Mouse (Mus musculus) layer of hippocampus, postnatal 36 days (tissue): ENCODE measurements around the gene Slc13a2. TPM values are rescaled to one million over a fixed set of nuclear protein-coding genes. Genes with fewer than 3 reads are reported as not detected.
A peak's percentile ranks its signal among the peaks of the same experiment; 100 is the strongest.

Experiments
- DNase-seq, 2 experiments: peaks; one replicate each; pipeline ENCODE4 v3.0.0; 2022
- total RNA-seq, 2 experiments: library from RNA; stranded (reverse); gene quantifications; 2 replicates each; pipeline ENCODE4 v1.2.3; 2021

Gene Slc13a2
- total RNA-seq = not detected

DNA sequence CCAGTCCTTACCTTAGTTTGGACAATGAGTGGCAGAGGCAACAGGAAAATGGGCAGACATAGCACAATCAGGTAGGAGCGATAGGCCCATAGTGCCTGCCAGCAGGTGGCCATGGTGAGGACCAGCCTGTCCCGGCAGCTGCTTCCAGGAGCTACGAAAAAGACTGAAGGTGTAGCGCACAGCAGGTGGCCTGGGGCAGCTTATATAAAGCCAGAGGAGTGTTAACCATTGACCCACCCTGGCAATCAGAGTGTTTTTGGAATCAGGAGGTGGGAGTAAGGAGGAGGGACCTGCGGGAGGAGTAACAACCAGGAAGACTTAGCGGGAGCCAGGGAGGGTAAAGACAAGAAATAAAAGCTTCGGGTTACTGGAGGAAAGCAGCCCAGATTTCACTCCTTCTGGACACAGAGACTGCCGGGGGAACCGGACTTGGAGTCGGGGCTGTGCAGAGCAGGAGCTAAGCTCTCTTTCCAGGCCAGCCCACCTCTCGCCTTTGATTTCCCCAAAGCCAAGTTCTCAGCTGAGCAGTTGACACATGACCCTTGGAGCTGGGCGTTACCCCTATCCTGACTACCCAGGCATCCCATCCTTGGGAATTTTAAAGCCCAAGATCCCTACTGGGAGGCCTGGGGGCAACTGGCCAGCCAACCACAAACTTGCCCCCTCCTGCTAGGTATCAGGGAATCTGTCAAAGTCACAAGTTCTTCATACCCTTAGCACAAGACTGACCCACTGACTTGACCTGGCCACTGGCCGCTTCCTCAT is at the start of gene Slc13a2:
TSS of gene Slc13a2 (minus strand) at position 163 of the 765 bp plus-strand sequence.
- no peak for DNase-seq

DNA sequence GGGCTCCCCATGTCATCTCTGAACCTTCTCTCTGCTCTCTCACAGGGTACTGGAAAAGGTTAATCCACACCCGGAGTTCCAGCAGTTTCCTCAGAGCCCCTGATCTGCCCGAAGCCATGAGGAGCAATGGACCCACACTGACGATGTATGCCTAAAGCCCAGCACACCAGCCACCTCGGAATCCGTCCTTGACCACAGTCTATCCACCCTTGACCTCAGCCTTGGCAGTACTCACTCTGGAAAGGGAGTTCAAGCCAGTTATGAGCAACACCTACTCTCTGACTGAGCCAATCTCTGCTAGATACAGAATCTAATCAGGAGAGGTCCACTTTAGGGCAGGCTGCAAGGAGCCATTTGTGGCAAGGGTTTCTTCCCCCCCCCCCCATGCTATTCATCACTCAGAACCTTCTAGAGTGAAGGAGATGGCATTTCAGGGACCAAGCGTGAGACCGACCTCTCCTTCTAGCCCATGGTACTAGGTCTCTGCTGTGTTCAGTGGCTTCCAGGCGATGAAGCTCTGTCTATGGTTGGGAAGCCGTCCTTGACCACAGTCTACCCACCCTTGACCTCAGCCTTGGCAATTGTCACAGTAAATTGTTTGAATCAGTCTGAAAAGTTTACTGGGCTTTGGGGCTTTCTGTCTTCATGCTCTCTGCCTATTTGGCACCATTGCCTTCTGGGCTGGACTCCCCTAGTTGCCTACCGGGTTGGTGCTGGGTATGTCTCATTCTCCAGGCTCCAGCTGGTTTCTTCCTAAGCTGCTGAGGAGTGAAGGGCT is 49.5 kb upstream of the Slc13a2 start:
- DNase-seq = no peak

DNA sequence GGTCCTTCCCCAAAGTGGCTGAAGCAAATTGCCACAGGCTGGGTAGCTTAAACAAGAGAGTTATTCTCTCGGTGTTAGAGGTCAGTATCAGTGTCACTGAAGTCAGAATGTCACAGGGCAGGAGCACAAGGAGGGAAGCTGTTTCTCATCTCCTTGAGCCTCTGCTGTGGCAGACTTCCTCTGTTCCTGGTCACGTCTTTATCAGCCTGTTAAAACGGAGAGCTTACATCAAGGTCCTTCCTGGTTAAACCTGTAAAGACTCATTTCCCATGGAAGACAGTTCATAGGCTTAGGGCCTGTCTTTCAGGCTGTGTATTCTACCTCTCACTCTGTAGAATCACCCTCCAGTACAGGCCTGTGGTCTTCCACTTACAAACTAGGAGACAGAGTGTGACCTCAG is 45.9 kb upstream of the Slc13a2 start:
- no peak for DNase-seq

DNA sequence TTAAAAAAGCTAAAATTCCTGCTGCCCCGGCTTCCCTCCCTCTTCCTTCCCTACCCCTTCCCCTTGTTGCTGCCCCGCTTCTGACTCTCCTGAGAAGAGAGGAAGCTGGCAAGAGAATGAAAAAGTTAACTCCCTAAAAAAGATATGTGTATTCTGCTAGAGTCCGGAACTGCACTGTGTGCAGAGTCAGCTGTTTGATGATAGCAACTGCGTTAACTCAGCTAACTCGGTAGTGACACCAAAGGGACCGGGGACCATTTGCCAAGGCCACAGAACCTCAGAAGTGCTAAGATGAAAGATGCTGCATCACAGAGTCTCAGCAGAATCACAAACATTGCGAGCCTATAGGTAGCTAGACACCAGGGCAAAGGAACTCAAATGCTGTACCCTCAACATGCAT is 45.5 kb upstream of the Slc13a2 start:
- no peak for DNase-seq

DNA sequence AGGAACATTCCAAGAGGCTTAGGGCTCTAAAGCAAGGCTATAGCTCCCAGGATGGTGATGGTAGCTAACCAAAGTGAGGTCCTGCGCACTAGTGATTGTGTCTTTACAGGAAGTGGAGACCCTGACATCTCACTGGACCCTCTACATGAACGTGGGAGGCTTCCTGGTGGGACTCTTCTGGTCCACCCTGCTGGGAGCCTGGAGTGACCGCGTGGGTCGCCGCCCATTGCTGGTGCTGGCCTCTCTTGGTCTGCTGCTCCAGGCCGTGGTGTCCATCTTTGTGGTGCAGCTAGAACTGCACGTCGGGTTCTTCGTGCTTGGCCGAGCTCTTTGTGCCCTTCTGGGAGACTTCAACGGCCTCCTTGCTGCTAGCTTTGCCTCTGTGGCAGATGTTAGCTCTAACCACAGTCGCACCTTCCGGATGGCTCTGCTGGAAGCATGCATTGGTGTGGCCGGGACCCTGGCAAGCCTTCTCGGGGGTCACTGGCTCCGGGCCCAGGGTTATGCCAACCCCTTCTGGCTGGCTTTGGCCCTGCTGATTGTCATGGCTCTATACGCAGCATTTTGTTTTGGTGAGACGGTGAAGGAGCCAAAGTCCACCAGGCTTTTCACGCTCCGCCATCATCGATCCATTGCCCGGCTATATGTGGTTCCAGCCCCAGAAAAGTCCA is 44.4 kb upstream of the Slc13a2 start:
- DNase-seq = no peak

DNA sequence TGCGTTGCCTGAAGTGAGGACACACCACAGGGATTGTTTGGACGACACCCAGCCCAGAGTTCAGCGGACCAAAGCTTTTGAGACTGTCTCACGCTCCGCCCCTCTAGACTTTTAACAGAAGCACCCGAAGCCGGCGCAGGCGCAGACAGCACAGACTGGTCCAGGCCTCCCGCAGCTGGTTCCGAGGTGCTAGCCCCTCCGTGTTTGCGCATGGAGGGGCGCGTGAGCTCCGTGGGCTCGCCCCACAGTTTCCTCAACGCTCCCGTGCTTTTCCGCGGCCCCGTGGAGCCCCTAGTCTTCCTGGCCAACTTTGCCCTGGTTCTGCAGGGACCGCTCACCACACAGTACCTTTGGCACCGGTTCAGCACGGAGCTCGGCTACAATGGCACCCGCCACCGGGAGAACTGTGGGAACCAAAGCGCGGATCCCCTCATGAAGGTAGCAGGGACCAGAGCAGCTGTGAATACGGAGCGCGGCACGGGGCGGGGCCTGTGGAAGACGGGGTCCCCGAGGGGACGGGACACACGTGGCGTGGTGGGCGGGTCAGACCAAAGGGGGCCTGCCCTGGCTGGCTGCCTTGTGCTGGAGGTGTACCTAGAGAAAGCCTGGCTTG is 43.7 kb upstream of the Slc13a2 start, which contains the start of gene Slc46a1:
TSS of gene Slc46a1 (plus strand) at position 130 of the 613 bp plus-strand sequence.
- peak; percentile 73 to 74 for DNase-seq

DNA sequence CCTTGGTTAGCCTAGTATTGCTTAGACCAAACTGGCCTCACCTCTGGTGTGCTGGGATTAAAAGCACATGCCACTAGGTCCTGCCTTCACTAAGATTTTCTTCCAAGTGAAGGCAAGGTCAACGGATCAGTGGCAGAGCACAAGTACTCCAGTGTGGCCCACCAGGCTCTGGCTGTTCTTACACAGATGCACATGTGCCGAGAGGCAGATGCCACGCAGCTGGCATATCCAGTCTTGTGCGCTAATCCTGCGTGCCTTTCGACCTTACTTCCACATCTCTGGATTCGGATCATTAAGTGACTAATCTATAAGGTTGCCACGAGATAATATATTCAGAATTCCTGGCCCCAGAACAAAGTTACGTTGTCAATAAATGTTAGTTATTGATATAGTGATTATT is 43.1 kb upstream of the Slc13a2 start:
- no peak for DNase-seq

DNA sequence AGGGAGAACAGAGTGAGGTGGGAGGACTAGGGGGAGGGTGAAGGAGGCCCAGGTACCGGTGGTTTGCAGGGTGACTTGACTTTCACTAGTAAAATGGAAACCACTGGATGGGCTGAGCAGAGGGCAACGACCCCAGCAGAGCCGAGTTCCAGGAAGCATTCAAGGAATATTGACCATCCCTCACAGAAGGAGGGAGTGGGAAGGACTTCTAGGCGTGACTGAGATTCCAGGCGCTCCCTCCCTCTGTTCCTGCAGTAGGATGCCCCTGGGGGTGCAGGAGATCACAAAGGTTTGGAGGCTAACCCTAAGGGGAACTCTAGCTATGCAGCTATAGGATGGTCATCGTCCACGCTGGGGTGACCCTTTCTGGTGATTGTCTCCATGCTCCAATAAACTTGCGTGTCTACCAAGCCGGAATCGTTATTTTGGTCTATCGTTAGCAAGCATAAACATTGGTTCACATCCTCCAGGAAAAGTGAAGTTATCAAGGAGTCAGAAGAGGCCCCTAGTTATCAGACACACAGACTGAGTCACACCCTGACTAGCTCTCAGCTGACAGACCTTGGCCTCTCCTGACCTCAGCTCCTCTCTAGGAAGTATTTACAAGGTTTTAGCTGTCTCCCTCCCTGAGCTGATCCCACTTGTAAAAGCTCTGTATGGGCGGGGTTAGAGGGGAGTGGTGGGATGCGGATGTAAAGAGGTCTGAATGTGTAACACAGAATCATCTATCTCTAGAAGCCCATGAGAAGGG is 41.4 kb upstream of the Slc13a2 start:
- DNase-seq = no peak

DNA sequence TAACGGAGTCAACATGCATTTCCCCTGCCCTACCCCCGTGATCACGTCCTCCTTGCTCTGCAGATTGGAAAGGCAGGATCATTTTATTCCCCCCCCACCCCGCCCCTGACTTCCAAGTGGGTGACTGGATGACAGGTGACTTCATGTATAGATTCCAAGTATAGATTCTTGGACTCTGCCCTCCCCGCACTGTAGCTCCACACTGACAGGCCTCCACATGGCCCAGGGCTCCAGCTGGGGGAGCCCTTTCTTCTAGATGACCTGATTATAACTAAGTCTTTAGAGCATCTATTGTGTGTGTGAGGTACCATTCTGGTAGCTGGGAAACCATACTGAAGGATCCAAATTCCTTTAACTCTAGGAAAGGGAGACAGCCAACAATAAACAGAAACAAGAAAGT is 40.7 kb upstream of the Slc13a2 start:
- DNase-seq = no peak

DNA sequence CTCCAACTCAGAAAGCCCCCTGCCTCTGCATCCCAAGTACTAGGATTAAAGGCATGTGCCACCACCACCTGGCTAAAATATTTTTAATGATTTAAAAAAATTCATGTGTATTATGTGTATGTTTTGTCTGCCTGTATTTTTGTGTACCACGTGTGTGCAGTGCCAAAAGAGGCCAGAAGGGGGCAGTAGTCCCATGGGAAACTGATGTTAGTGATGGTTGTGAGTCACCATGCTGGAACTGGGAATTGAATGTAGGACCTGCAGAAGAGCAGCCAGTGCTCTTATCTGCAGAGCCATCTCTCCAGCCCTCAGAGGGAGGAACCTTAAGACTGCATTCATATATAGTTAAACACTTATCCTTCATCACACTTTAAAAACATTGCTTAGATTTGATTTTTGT is 39.9 kb upstream of the Slc13a2 start:
- no peak for DNase-seq

DNA sequence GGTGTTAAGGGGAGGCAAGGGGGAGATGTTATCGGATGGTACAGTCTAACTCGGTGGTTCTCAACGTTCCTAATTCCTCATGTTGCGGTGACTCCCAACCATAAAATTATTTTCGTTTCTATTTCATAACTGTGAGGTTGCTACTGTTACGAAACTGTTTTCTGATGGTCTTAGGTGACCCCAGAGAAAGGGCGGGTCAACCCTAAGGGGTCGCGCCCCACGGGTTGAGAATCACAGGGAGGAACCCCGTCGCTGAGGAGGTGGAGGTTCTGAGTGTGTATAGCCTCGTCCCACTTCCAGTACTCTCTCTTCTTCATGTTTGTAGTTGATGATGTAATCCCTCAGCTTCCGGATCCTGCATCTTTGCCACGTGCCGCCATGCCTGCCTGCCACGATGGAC is 36.7 kb upstream of the Slc13a2 start:
- DNase-seq = no peak

DNA sequence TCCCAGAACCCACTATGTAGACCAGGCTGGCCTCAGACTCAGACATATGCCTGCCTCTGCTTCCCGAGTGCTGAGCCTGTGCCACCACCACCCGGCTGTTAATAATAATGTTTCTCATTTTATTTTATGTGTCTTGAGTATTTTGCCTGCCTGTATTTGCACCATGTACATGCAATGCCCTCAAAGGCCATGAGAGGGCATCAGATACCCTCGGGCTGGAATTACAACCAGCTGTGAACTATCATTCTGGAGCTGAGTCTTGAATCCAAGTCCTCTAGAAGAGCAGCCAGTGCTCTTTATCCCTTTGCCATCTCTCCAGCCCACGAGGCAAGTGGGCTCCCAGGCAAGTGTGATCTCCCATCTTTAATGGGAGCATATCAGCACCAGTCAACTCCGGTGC is 33.3 kb upstream of the Slc13a2 start:
- DNase-seq = no peak

DNA sequence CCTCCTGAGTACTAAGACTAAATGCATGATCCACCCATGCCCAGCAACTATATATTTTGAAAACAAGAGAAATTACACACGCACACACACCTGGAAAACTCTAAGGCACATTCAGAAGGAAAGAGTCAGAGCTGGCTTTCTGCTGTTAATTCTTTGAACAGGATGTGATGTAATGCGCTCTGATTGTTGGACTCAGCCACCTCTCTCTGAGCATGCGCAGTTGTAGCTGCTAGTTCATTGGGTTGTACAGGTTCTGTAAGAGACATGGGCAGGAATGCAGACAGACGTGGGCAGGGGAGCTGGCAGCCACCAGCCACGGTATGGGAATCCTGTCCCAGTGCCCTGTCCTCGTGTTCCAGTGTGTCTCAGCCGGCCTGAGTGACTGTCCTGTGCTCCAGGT is 32.3 kb upstream of the Slc13a2 start:
- DNase-seq = no peak

DNA sequence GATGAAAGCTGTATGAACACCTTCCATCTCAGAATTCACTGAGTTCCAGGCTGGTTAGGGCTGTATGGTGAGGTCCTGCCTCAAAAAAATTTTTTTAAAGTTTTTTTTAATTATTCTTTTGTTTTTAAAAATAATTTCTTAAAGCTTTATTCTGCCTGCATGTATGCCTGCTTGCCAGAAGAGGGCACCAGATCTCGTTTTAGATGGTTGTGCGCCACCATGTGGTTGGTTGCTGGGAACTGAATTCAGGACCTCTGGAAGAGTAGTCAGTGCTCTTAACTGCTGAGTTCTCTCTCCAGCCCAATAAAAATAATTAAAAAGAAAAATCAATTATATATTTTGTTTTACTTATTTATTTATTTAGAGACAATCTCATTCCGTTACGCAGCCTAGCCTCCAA is 31.7 kb upstream of the Slc13a2 start:
- DNase-seq = peak in 1 of 2 experiments; percentile 43

DNA sequence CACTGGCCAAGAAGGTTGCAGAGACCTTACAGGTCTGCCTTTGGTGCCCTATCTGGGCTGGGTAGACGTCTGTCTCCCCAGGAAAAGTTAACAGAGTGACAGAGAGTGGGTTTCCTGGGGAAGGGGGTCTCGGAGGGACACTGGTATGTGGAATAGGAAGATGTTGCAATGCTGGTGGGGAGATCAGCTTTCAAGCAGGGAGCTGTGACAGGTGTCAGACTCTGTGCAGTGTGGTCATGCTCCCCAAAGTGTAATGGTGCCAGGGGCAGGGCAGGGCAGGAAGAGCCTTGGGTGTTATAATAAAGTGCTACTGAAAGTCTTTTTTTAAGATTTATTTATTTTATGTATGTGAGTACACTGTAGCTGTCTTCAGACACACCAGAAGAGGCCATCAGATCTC is 28.3 kb upstream of the Slc13a2 start:
- no peak for DNase-seq

DNA sequence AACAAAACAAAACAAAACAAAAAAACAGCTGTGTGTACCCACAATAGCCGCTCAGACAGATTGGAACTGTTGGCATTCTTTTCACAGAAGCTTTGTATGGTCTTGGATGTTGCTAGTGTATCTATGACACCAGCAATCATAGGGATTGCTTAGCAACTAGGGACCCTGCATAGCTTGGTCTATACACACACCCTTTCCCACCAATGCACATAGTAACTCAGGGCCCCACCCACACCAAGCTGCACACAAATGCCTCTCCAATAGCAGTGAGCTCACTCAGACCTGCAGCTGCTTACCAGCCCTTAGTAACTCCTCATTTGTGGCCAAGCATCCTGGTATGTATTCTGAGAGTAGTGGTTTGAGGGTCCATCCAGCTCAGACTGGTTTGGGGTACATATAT is 26.2 kb upstream of the Slc13a2 start:
- DNase-seq = no peak

DNA sequence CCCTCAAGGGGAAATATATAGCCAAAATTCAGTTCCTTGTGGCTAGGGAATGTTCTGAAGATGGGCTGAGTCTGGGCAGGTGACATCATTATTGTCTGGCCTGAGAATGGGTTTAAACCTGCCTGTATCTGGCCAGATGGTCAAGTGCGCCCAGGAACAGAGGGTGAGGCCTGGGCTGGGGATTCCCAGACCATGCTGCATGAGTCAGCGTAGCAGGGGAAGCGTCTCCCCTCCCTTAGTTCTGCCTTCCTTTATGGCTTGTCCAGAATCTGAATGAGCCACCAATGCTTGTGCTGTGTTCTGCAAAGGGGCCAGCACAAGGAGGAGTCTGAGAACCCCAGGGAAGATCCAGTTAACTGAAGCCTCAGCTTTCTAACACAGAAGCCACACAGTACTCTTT is 25.2 kb upstream of the Slc13a2 start:
- no peak for DNase-seq

DNA sequence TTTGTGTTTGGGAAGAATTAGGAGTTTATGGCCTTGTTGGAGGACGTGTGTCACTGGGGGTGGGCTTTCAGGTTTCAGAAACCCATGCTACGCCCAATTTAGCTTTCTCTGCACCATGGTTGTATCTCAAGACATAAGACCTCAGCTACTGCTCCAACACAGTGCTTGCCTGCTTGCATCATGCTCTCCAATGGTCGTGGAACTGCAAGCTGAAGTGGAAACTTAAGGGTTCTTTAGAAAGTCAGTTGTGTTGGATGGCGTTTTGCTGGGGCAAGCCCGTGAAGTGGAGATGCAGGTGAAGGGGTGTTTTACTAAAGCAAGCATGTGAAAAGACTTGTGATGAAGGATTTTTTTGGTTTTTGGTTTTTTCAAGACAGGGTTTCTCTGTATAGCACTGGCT is 21.1 kb upstream of the Slc13a2 start:
- DNase-seq = no peak

DNA sequence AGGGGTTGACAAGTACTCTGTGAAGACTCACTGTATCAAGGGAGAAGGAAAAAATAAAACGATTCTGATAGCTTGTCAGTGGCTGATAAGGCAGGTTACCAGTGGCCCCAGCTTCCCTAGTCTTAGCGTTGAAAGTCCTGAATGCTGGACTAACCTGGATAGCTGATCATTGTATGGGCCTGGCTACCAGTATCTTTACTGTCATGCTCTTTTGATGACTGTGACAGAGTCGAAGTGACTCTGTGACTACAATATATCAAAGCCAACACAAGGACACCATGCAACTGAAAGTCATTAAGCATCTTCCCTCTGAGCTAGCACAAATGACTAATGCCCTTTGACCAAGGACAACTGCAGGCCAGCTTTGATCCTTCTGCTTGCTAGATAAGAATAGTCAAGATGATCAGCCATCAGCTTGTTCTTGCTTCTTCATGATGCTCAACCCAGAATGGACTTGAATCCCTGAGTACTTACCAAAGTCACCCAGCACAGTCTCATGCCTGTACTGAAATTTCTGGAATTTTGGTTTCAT is 16.4 kb upstream of the Slc13a2 start:
- DNase-seq = no peak

DNA sequence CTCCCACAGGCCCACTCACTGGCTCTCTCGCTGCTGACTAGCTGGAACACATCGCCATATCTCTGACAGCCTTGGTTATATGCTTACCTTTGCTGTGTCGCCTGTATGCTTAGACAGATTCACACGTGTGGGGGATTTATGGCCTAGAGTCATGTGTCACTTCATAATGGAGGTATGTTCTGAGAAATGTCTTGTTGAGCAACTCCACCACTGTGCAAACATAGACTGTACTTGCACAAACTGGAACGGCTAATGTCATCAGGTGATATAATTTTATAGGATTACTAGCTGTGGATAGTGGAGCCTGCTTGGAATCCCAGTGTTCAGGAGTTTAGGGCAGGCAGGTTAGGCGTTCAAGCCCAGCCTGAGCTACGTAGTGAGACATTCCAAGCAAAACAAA is 15.2 kb upstream of the Slc13a2 start:
- DNase-seq = no peak

DNA sequence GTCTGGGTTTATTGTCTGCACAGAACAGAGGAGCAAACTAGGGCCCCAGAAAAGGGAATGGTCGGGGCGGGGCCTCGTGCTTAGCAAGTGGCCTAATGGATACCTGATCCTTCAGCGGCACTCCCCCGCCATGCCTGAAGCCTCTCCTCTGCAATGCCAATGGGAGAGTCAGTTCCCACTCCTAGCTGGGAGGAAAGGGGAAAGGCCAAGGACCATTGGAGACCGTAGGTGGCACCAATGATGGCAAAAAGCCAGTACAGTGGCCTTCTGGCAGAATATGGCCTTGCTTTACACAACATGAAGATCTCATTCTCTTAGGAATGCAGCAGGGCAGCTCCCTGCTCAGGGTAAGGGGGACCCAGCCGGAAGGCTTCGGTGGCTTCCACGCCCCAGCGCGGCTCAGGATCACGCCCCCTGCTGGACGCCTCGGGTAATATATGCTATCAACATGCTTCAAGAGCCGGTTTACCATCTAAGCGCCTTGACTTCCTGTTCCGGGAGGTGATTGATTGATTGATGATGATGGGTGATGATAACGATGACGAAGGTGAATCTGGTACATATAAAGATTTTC is 13.8 kb upstream of the Slc13a2 start:
- DNase-seq = no peak

DNA sequence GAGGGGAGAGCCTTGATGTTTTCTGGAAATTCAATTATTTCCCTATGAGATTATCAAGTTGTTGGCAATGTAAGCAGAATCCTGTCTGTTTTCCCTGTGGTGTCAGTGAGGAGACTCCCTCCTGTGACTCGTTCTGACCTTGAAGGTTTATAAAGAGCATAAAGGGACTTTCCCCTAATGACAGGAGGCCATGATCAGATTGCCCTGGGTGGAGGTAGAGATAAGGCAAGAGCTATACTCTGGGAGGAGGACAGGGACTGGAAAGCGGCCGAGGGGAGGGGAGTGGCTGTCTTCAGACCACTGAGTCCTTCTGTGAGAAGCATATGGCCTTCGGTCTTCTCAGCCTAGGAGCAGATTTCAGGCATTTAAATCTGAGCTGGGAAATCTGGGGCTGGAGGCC is 12.0 kb upstream of the Slc13a2 start:
- DNase-seq = no peak
